Mouse (Mus musculus) erythroblast, embryonic 14.5 days (primary cell): ENCODE data around the gene Blcap.

ENCODE experiments used
- GATA1 ChIP-seq: IDR thresholded peaks from 2 replicates; pipeline ENCODE4 v1.6.1; 2012; ENCODE audit warnings: low read length, inconsistent platforms, mixed read lengths
- TAL1 ChIP-seq: IDR thresholded peaks from 3 replicates; pipeline ENCODE4 v1.6.1; 2012; ENCODE audit warnings: low read length, inconsistent platforms, mixed read lengths

DNA sequence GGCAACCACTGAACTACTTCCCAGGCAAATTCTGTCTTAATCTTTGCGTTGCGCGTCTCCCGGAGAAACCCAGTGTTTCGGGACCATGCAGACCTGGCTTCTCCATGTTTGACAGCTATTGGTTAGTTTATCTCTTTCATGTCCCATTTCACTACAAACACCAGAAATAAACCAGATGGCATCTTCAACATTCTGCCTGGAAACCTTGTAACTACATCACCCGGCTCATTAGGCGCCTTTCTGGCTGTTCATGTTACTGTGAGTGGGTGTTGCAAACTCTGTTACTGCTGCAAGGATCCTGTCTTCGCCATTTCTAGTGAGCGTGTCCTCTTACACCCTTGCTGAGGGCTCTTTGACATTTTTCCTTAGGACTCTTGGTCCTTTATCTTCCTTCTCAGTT is 58.2 kb downstream of the Blcap start:
- TF ChIP-seq GATA1 (no peak), TAL1 (no peak)
